Mouse (Mus musculus) MN1 (cell line): ENCODE data around the gene Olfr1532-ps1.
"Not testable (repeated sequence)": the region's sequence is repeated elsewhere in the genome, so short reads cannot be mapped to it uniquely, and the experiment has no call there.

ENCODE experiments used
- DNase-seq: peaks from one replicate; pipeline ENCODE4 v3.0.0-alpha.2; 2016; ENCODE audit warnings: low spot score

Olfr1532-ps1 gene

GRCm38 (mm10) chr7:106907676-106908075, at the start of gene Olfr1532-ps1:
Olfr1532-ps1 (plus strand) TSS chr7:106908001.
- no peak for DNase-seq

GRCm38 (mm10) chr7:106862885-106863284, 44.9 kb upstream of the Olfr1532-ps1 start, which contains the start of gene Olfr704:
Olfr704 (plus strand) TSS chr7:106863185.
- no peak for DNase-seq

DNA sequence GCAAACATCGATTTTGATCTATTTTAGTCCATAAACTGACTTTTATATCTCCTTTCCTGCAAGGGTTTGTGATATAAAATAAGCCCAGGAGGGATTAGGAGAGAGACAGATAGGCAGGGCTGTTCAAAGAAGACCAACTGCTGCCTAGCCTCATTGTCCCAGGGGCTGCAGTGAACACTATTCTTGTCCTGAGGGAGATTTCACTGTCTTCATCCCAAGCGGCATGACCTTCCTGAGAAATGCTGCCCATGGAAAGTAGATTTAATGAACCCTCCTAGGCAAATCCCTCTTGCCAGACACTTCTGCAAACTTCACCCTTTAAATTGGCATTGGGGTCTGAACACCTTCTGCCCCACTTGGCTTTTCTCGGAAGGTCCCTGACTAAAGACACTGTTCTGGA, 31.0 kb upstream of the Olfr1532-ps1 start, which contains the start of gene Olfr705:
Olfr705 (minus strand) TSS at position 101 of the 400 bp plus-strand sequence.
- no peak for DNase-seq

- DNase-seq, result no peak
Measured at GRCm38 (mm10) chr7:106888062-106888461, 19.7 kb upstream of the Olfr1532-ps1 start, which contains the start of gene Olfr706. Olfr706 (minus strand) TSS chr7:106888162.

DNA sequence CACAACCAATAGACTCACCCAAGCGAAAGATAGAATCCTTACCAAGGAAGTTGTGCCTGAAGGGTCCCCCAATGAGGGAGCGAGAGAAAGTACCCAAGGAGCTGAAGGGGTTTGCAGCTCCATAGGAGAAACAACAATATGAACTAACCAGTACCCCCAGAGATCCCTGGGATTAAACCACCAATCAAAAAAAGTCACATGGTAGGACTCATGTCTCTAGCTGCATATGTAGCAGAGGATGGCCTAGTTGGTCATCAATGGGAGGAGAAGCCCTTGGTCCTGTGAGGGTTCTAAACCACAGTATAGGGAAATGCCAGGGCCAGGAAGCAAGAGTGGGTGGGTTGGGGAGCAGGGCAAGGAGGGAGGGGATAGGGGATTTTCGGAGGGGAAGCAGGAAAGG, 6.7 kb upstream of the Olfr1532-ps1 start, which contains the start of gene Olfr707:
Olfr707 (minus strand) TSS at position 101 of the 400 bp plus-strand sequence.
- not testable (repeated sequence) for DNase-seq

GRCm38 (mm10) chr7:106920961-106921360, 13.2 kb downstream of the Olfr1532-ps1 start:
- DNase-seq, result not testable (repeated sequence)

- DNase-seq, result no peak
Measured at GRCm38 (mm10) chr7:106932119-106932518, 24.3 kb downstream of the Olfr1532-ps1 start, which contains the start of gene Olfr709-ps1. Olfr709-ps1 (minus strand) TSS chr7:106932219.

- DNase-seq, result no peak
Measured at GRCm38 (mm10) chr7:106948212-106948611, 40.4 kb downstream of the Olfr1532-ps1 start, which contains the start of gene Olfr710. Olfr710 (minus strand) TSS chr7:106948312.

DNA sequence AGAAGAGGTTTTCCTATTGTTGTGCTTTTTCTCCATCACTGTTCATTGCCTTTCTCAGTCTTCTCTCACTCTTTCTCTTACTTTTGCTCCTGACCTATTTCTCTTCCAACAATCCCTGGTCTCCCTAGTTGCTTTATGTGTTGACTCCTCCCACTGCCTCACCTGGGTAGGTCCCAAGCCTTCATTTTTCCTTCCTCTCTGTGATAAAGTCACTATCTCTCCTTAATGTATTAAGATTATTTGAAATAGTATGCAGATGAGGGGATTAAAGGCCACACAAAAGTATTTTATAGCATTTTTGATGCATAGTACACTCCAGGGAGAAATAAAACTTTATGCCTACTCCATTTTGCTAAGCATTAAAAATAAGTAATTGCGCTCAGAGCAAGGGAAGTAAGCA, 56.0 kb downstream of the Olfr1532-ps1 start, which contains the start of gene Olfr6:
Olfr6 (minus strand) TSS at position 101 of the 400 bp plus-strand sequence.
- DNase-seq, result no peak
